ENCODE assay signal across 25 mouse cellular contexts in the genomic region with DNA sequence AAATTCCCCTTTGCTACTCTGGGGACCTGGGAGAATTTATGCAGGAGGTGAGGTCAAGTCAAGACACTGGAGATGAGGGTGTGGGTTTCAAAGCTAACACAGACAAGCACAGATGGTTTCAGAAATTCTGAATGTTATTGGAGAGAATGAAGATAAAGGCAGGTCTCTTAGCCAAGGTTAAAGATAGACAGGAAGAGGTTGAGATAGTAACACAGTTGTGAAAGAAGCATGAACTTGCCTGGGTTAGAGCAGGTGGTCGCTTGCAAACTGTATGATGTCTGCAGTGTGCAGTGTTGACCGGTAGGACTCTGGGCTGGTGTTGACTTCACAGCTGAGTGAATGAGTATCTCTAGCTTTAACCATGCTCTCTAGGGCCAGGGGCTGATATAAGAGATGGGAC.
DNase-seq lines count a peak whose midpoint lies in the region; ATAC-seq and TF ChIP-seq lines count a peak whose summit lies in the region.
"Had no signal": no experiment of that assay in that cellular context is flagged by ENCODE, and none has a peak within 500 bp of the region (broad histone marks: within the 10 kb centered on the region; RNA-seq: fewer than 3 reads in every experiment).

No protein-coding gene starts in this region.

- 0 out of 2 replicates have a peak, but pooled peaks have one; percentile 13 for ATAC-seq in liver, embryonic 14.5 days (ENCODE audit: insufficient read depth)
- ATAC-seq in liver, embryonic 11.5 days (replicated peaks; ENCODE audit: low FRiP score): no peak
- ATAC-seq in megakaryocyte progenitor cell, adult 5-6 weeks (replicated peaks; ENCODE audit: poor library complexity): peak; percentile 32
- ATAC-seq: forebrain, embryonic 16.5 days; hindbrain, embryonic 16.5 days; intestine, embryonic 15.5 days; lung, postnatal 0 days; midbrain, embryonic 13.5 days had no signal

- no peak overlapping the region for H3K4me3 ChIP-seq in liver, embryonic 14.5 days (ENCODE audit: insufficient read depth in 1 of 2, low read depth in 2 of 2, low read length in 2 of 2)
- H3K4me3 ChIP-seq in liver, embryonic 11.5 days (ENCODE audit: low read depth, low read length): no peak overlapping the region
- H3K4me3 ChIP-seq: forebrain, embryonic 10.5 days; heart, adult 2 months; intestine, embryonic 15.5 days; limb, embryonic 12.5 days; liver, embryonic 15.5 days; midbrain, embryonic 13.5 days had no signal

- H3K4me2 ChIP-seq in liver, embryonic 14.5 days (ENCODE audit: low read depth): no peak overlapping the region
- no peak overlapping the region for H3K4me2 ChIP-seq in liver, embryonic 11.5 days
- H3K4me2 ChIP-seq: intestine, embryonic 15.5 days; limb, embryonic 12.5 days; liver, embryonic 15.5 days; midbrain, embryonic 13.5 days had no signal

- TF ChIP-seq EP300 in liver, embryonic 14.5 days (IDR thresholded peaks at IDR 0.05; ENCODE audit: low read depth): no peak

- H3K36me3 ChIP-seq in liver, embryonic 14.5 days (replicated peaks; ENCODE audit: control insufficient read depth, insufficient read depth, low read depth): no peaks in the 10 kb centered on the region
- no peaks in the 10 kb centered on the region for H3K36me3 ChIP-seq in liver, embryonic 11.5 days (ENCODE audit: control insufficient read depth, insufficient read depth, low read length)
- H3K36me3 ChIP-seq: intestine, embryonic 15.5 days; liver, embryonic 15.5 days had no signal

- no peak for DNase-seq in liver, embryonic 14.5 days (ENCODE audit: low read depth in 3 of 3, low spot score in 3 of 3)
- DNase-seq in liver, embryonic 11.5 days (ENCODE audit: low spot score): no peak
- DNase-seq in CD4-positive, CD25-positive, alpha-beta regulatory T cell, adult 2 months (ENCODE audit: low read depth, low spot score): peak; percentile 42
- peak; percentile 58 for DNase-seq in thymus, postnatal 14 days
- DNase-seq in adrenal gland, postnatal 14 days: no peak
- no peak for DNase-seq in gastrocnemius, postnatal 25 days
- no peak for DNase-seq in adrenal gland, adult (ENCODE audit: inconsistent age in 2 of 2, low spot score in 1 of 2)
- DNase-seq: adrenal gland, postnatal 36 days; B cell, adult 2 months; cerebellum, adult 9-11 months; gastrocnemius, postnatal 14 days; heart, adult 2 months; kidney, adult 9 months; kidney, postnatal 25 days; layer of hippocampus, postnatal 36 days had no signal

- no peaks in the 10 kb centered on the region for H3K9me3 ChIP-seq in liver, embryonic 14.5 days (ENCODE audit: control insufficient read depth, low read length)
- H3K9me3 ChIP-seq in liver, embryonic 11.5 days (ENCODE audit: control insufficient read depth, low read length): no peaks in the 10 kb centered on the region
- H3K9me3 ChIP-seq: forebrain, embryonic 10.5 days; intestine, embryonic 15.5 days; limb, embryonic 12.5 days; liver, embryonic 15.5 days; midbrain, embryonic 13.5 days had no signal

- WGBS in liver, embryonic 14.5 days (ENCODE audit: insufficient replicate concordance): 40% methylated on average over 2 of the region's 2 CpGs
- WGBS in liver, embryonic 11.5 days: 75% methylated on average over 2 of the region's 2 CpGs

- peaks cover 0 to 9% of the 10 kb centered on the region in 2 experiments; a peak in 2 of 4 replicates for H3K4me1 ChIP-seq in liver, embryonic 14.5 days (replicated peaks; ENCODE audit: control insufficient read depth in 2 of 2, insufficient read depth in 2 of 2, low read length in 1 of 2)
- H3K4me1 ChIP-seq in liver, embryonic 11.5 days (replicated peaks; ENCODE audit: control insufficient read depth, insufficient read depth, low read length): peaks cover 11% of the 10 kb centered on the region
- H3K4me1 ChIP-seq: forebrain, embryonic 10.5 days; intestine, embryonic 15.5 days; limb, embryonic 12.5 days; midbrain, embryonic 13.5 days had no signal

- H3K27me3 ChIP-seq in liver, embryonic 14.5 days (ENCODE audit: control insufficient read depth, insufficient read depth, low read length): no peaks in the 10 kb centered on the region
- H3K27me3 ChIP-seq in liver, embryonic 11.5 days (replicated peaks; ENCODE audit: control insufficient read depth, insufficient read depth, low read length): no peaks in the 10 kb centered on the region
- H3K27me3 ChIP-seq: intestine, embryonic 15.5 days; limb, embryonic 12.5 days; liver, embryonic 15.5 days; midbrain, embryonic 13.5 days had no signal

- TF ChIP-seq CTCF in liver, embryonic 14.5 days (IDR thresholded peaks at IDR 0.05; ENCODE audit: low read depth): no peak

- no peak overlapping the region for H3K27ac ChIP-seq in liver, embryonic 14.5 days
- H3K27ac ChIP-seq in liver, embryonic 11.5 days (ENCODE audit: low read depth, low read length): no peak overlapping the region
- H3K27ac ChIP-seq: forebrain, embryonic 10.5 days; heart, adult 2 months; intestine, embryonic 15.5 days; limb, embryonic 12.5 days; liver, embryonic 15.5 days; macrophage; midbrain, embryonic 13.5 days had no signal

- no peak overlapping the region for H3K9ac ChIP-seq in liver, embryonic 14.5 days (replicated peaks)
- H3K9ac ChIP-seq in liver, embryonic 11.5 days (ENCODE audit: low read depth, low read length): no peak overlapping the region
- H3K9ac ChIP-seq: intestine, embryonic 15.5 days; limb, embryonic 12.5 days; liver, embryonic 15.5 days; midbrain, embryonic 13.5 days had no signal

Comparison
In these comparisons a context has a peak if more than half of its experiments do, and no peak if none do; other contexts are left out.
1. DNase-seq: peak in CD4-positive, CD25-positive, alpha-beta regulatory T cell, adult 2 months (single experiment) and thymus, postnatal 14 days (single experiment); none in liver, embryonic 14.5 days (0 of 3), liver, embryonic 11.5 days (single experiment), adrenal gland, postnatal 14 days (single experiment), gastrocnemius, postnatal 25 days (single experiment) and adrenal gland, adult (0 of 2).